Mouse (Mus musculus): ENCODE measurements at regions not wholly inside any gene's neighbourhood (a gene's known extent, or its start where the extent isn't known, plus 50 kb on each side); places are given as distances from the start of the nearest gene placed in this dataset.

- no peak for TF ChIP-seq NELFE (IDR thresholded peaks at IDR 0.05; ENCODE audit: low read depth, low read length)
- no peak for TF ChIP-seq ZKSCAN1 (IDR thresholded peaks at IDR 0.05; ENCODE audit: low read depth, low read length)
- no peak for TF ChIP-seq ZNF384 (IDR thresholded peaks at IDR 0.05; ENCODE audit: low read depth, low read length)
- no peak for TF ChIP-seq GATA1 (IDR thresholded peaks at IDR 0.05; ENCODE audit: low read depth, low read length)
- no peak for TF ChIP-seq RCOR1 (IDR thresholded peaks at IDR 0.05; ENCODE audit: low read depth, low read length)
- TF ChIP-seq CHD2 (IDR thresholded peaks at IDR 0.05; ENCODE audit: low read length): no peak
- TF ChIP-seq TAL1 (IDR thresholded peaks at IDR 0.05; ENCODE audit: low read length): no peak
- H3K79me2 ChIP-seq (ENCODE audit: control insufficient read depth, insufficient read depth, low read length, poor library complexity): no peaks in the 10 kb centered on the region
- H3K27me3 ChIP-seq (ENCODE audit: control insufficient read depth in 1 of 2, insufficient read depth in 2 of 2, low read length in 2 of 2): no peaks in the 10 kb centered on the region
- no peaks in the 10 kb centered on the region for H3K4me1 ChIP-seq (ENCODE audit: control insufficient read depth in 1 of 2, insufficient read depth in 2 of 2, low read length in 2 of 2)
- H3K4me3 ChIP-seq (ENCODE audit: control insufficient read depth in 1 of 2, insufficient read depth in 1 of 2, low read depth in 2 of 2, low read length in 2 of 2): no peak overlapping the region
- no peak overlapping the region for H3K9ac ChIP-seq (ENCODE audit: control insufficient read depth, low read depth, low read length, poor library complexity, severe bottlenecking)
- H3K9me3 ChIP-seq (replicated peaks; ENCODE audit: insufficient read depth, low read length): no peaks in the 10 kb centered on the region
- H3K36me3 ChIP-seq (ENCODE audit: control insufficient read depth in 1 of 2, insufficient read depth in 2 of 2, low read length in 2 of 2): no peaks in the 10 kb centered on the region
- no peak for DNase-seq (ENCODE audit: low read depth, low spot score)
- no peak overlapping the region for H3K27ac ChIP-seq (ENCODE audit: control insufficient read depth, low read depth, low read length)
Measured at GRCm38 (mm10) chr10:71657525-71657924, 310.0 kb downstream of the Ipmk start.

GRCm38 (mm10) chr10:71663545-71663944 is 316.0 kb downstream of the Ipmk start:
- Histone ChIP-seq H3K4me3 (ENCODE audit: control insufficient read depth in 1 of 2, insufficient read depth in 1 of 2, low read depth in 2 of 2, low read length in 2 of 2) (no peak overlapping the region), H3K27ac (ENCODE audit: control insufficient read depth, low read depth, low read length) (no peak overlapping the region), H3K36me3 (ENCODE audit: control insufficient read depth in 1 of 2, insufficient read depth in 2 of 2, low read length in 2 of 2) (no peaks in the 10 kb centered on the region), H3K9ac (ENCODE audit: control insufficient read depth, low read depth, low read length, poor library complexity, severe bottlenecking) (no peak overlapping the region), H3K9me3 (replicated peaks; ENCODE audit: insufficient read depth, low read length) (no peaks in the 10 kb centered on the region), H3K27me3 (ENCODE audit: control insufficient read depth in 1 of 2, insufficient read depth in 2 of 2, low read length in 2 of 2) (no peaks in the 10 kb centered on the region), H3K79me2 (ENCODE audit: control insufficient read depth, insufficient read depth, low read length, poor library complexity) (no peaks in the 10 kb centered on the region), H3K4me1 (ENCODE audit: control insufficient read depth in 1 of 2, insufficient read depth in 2 of 2, low read length in 2 of 2) (no peaks in the 10 kb centered on the region)
- TF ChIP-seq POLR2AphosphoS5 (IDR thresholded peaks at IDR 0.05; ENCODE audit: borderline replicate concordance, low read depth, low read length) (no peak), TBP (IDR thresholded peaks at IDR 0.05; ENCODE audit: low read depth, low read length) (no peak), CHD2 (IDR thresholded peaks at IDR 0.05; ENCODE audit: low read length) (no peak), ELF1 (IDR thresholded peaks at IDR 0.05; ENCODE audit: low read depth, low read length) (no peak), ZNF384 (IDR thresholded peaks at IDR 0.05; ENCODE audit: low read depth, low read length) (no peak), TCF12 (IDR thresholded peaks at IDR 0.05; ENCODE audit: low read depth, low read length) (no peak), JUND (IDR thresholded peaks at IDR 0.05; ENCODE audit: low read depth, low read length) (no peak), CHD1 (IDR thresholded peaks at IDR 0.05; ENCODE audit: low read depth, low read length) (no peak), HCFC1 (IDR thresholded peaks at IDR 0.05; ENCODE audit: low read depth, low read length) (no peak), RCOR1 (IDR thresholded peaks at IDR 0.05; ENCODE audit: low read depth, low read length) (no peak), NELFE (IDR thresholded peaks at IDR 0.05; ENCODE audit: low read depth, low read length) (no peak)
- no peak for DNase-seq (ENCODE audit: low read depth, low spot score)

GRCm38 (mm10) chr10:71667160-71667571 is 319.6 kb downstream of the Ipmk start:
- Histone ChIP-seq H3K4me1 (ENCODE audit: control insufficient read depth in 1 of 2, insufficient read depth in 2 of 2, low read length in 2 of 2) (no peaks in the 10 kb centered on the region), H3K4me3 (ENCODE audit: control insufficient read depth in 1 of 2, insufficient read depth in 1 of 2, low read depth in 2 of 2, low read length in 2 of 2) (no peak overlapping the region), H3K79me2 (ENCODE audit: control insufficient read depth, insufficient read depth, low read length, poor library complexity) (no peaks in the 10 kb centered on the region), H3K9ac (ENCODE audit: control insufficient read depth, low read depth, low read length, poor library complexity, severe bottlenecking) (no peak overlapping the region), H3K36me3 (ENCODE audit: control insufficient read depth in 1 of 2, insufficient read depth in 2 of 2, low read length in 2 of 2) (no peaks in the 10 kb centered on the region), H3K9me3 (replicated peaks; ENCODE audit: insufficient read depth, low read length) (no peaks in the 10 kb centered on the region), H3K27me3 (ENCODE audit: control insufficient read depth in 1 of 2, insufficient read depth in 2 of 2, low read length in 2 of 2) (no peaks in the 10 kb centered on the region), H3K27ac (ENCODE audit: control insufficient read depth, low read depth, low read length) (no peak overlapping the region)
- no peak for DNase-seq (ENCODE audit: low read depth, low spot score)
- TF ChIP-seq ZC3H11A (IDR thresholded peaks at IDR 0.05; ENCODE audit: low read depth, low read length) (no peak), CHD1 (IDR thresholded peaks at IDR 0.05; ENCODE audit: low read depth, low read length) (no peak), USF1 (IDR thresholded peaks at IDR 0.05; ENCODE audit: low read depth, low read length) (no peak), MXI1 (IDR thresholded peaks at IDR 0.05; ENCODE audit: low read depth, low read length) (no peak), ZNF384 (IDR thresholded peaks at IDR 0.05; ENCODE audit: low read depth, low read length) (no peak), CHD2 (IDR thresholded peaks at IDR 0.05; ENCODE audit: low read length) (no peak), GATA1 (IDR thresholded peaks at IDR 0.05; ENCODE audit: low read depth, low read length) (no peak), MAFK (IDR thresholded peaks at IDR 0.05; ENCODE audit: borderline replicate concordance, low read depth, low read length) (no peak), ZKSCAN1 (IDR thresholded peaks at IDR 0.05; ENCODE audit: low read depth, low read length) (no peak), POLR2AphosphoS5 (IDR thresholded peaks at IDR 0.05; ENCODE audit: borderline replicate concordance, low read depth, low read length) (no peak), JUND (IDR thresholded peaks at IDR 0.05; ENCODE audit: low read depth, low read length) (no peak), MYB (IDR thresholded peaks at IDR 0.05; ENCODE audit: low read depth, low read length) (no peak), POLR2AphosphoS2 (IDR thresholded peaks at IDR 0.05; ENCODE audit: low read length) (no peak), UBTF (IDR thresholded peaks at IDR 0.05; ENCODE audit: borderline replicate concordance, insufficient read depth, low read depth, low read length) (no peak), SIN3A (IDR thresholded peaks at IDR 0.05; ENCODE audit: low read length) (no peak)
